Mouse (Mus musculus): ENCODE measurements around the gene Gas2. TPM values are rescaled to one million over a fixed set of nuclear protein-coding genes. Genes with fewer than 3 reads are reported as not detected.
A peak's percentile ranks its signal among the peaks of the same experiment; 100 is the strongest.

The Gas2 gene
- total RNA-seq, 1 experiment: 4.1 TPM

- Histone ChIP-seq H3K4me3 (ENCODE audit: insufficient read depth in 1 of 2, low read depth in 1 of 2, low read length in 2 of 2, poor library complexity in 1 of 2, severe bottlenecking in 1 of 2) (no peak overlapping the region), H3K36me3 (ENCODE audit: control insufficient read depth, insufficient read depth, low read length, poor library complexity, severe bottlenecking) (no peaks in the 10 kb centered on the region), H3K4me1 (ENCODE audit: control insufficient read depth in 2 of 2, insufficient read depth in 2 of 2, low read length in 2 of 2, poor library complexity in 1 of 2) (no peaks in the 10 kb centered on the region), H3K27ac (ENCODE audit: insufficient read depth, low read depth, low read length, poor library complexity, severe bottlenecking) (no peak overlapping the region), H3K9me3 (ENCODE audit: control insufficient read depth, insufficient read depth, low read depth, low read length) (no peaks in the 10 kb centered on the region), H3K9ac (ENCODE audit: insufficient read depth, low read depth, low read length, poor library complexity, severe bottlenecking) (no peak overlapping the region)
- in situ Hi-C loops (cut with MboI; ENCODE audit: low sequenced_read_pairs in 2 of 2, unreplicated experiment in 2 of 2): no loop called here
- DNase-seq (ENCODE audit: low read depth, low spot score): no peak
- TF ChIP-seq ZC3H11A (IDR thresholded peaks at IDR 0.05; ENCODE audit: borderline replicate concordance, low read depth, low read length): no peak
- TF ChIP-seq CHD2 (IDR thresholded peaks at IDR 0.05; ENCODE audit: low read depth, low read length): no peak
- TF ChIP-seq HCFC1 (IDR thresholded peaks at IDR 0.05; ENCODE audit: borderline replicate concordance, insufficient read depth, low read length): no peak
- TF ChIP-seq ZNF384 (IDR thresholded peaks at IDR 0.05; ENCODE audit: low read depth, low read length): no peak
- TF ChIP-seq MAFK (IDR thresholded peaks at IDR 0.05; ENCODE audit: insufficient read depth, low read depth, low read length): no peak
Observed at GRCm38 (mm10) chr7:51914132-51914531, 52.3 kb downstream of the Gas2 start.

DNA sequence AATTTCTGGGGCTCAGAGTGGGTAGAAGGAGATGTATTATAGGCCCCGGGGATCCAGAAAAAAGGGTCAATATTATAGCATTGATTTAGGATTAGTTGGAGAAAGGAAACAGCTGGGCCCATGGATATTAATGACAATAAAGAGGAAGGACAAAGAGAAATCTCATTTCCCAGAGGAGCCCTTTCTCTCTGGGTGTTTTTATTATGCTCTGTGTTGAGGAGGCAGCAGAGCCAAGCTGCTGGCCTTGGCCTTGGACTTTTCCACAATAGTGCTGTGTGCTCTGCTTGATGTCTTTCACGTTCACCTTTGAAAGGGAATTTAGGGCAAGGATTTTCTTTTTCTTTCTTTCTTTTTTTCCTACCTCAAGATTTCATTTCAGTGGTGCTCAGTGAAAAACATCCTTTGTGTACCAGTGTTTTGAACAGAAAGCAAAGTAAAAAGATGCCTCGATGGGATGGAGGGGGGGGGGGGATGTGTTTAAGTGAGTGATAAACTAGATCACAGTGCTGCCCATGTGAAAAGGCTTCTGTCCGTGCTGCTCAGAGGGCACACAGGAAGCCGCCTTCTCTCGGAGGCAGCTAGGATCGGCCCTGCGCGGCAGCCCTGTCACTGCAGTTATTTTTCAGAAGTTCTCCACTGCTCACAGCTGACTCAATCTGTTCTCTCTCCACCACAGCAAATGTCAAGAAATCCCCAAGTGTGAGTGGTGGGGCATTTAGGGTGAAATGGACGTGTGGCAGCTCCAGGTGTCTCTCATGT, 67.1 kb downstream of the Gas2 start:
- H3K27ac ChIP-seq (ENCODE audit: insufficient read depth, low read depth, low read length, poor library complexity, severe bottlenecking): no peak overlapping the region
- no peaks in the 10 kb centered on the region for H3K36me3 ChIP-seq (ENCODE audit: control insufficient read depth, insufficient read depth, low read length, poor library complexity, severe bottlenecking)
- H3K9ac ChIP-seq (ENCODE audit: insufficient read depth, low read depth, low read length, poor library complexity, severe bottlenecking): no peak overlapping the region
- no peaks in the 10 kb centered on the region for H3K9me3 ChIP-seq (ENCODE audit: control insufficient read depth, insufficient read depth, low read depth, low read length)
- DNase-seq (ENCODE audit: low read depth, low spot score): no peak
- TF ChIP-seq MAFK (IDR thresholded peaks at IDR 0.05; ENCODE audit: insufficient read depth, low read depth, low read length) (no peak), ZC3H11A (IDR thresholded peaks at IDR 0.05; ENCODE audit: borderline replicate concordance, low read depth, low read length) (no peak), HCFC1 (IDR thresholded peaks at IDR 0.05; ENCODE audit: borderline replicate concordance, insufficient read depth, low read length) (no peak), CHD2 (IDR thresholded peaks at IDR 0.05; ENCODE audit: low read depth, low read length) (no peak), ZNF384 (IDR thresholded peaks at IDR 0.05; ENCODE audit: low read depth, low read length) (no peak)
- in situ Hi-C loops (cut with MboI; ENCODE audit: low sequenced_read_pairs in 2 of 2, unreplicated experiment in 2 of 2): no loop called here
- no peak overlapping the region for H3K4me3 ChIP-seq (ENCODE audit: insufficient read depth in 1 of 2, low read depth in 1 of 2, low read length in 2 of 2, poor library complexity in 1 of 2, severe bottlenecking in 1 of 2)
- H3K4me1 ChIP-seq (ENCODE audit: control insufficient read depth in 2 of 2, insufficient read depth in 2 of 2, low read length in 2 of 2, poor library complexity in 1 of 2): no peaks in the 10 kb centered on the region

GRCm38 (mm10) chr7:51931217-51931616, 69.4 kb downstream of the Gas2 start:
- no peak overlapping the region for H3K4me3 ChIP-seq (ENCODE audit: insufficient read depth in 1 of 2, low read depth in 1 of 2, low read length in 2 of 2, poor library complexity in 1 of 2, severe bottlenecking in 1 of 2)
- H3K36me3 ChIP-seq (ENCODE audit: control insufficient read depth, insufficient read depth, low read length, poor library complexity, severe bottlenecking): no peaks in the 10 kb centered on the region
- H3K9ac ChIP-seq (ENCODE audit: insufficient read depth, low read depth, low read length, poor library complexity, severe bottlenecking): no peak overlapping the region
- H3K4me1 ChIP-seq (ENCODE audit: control insufficient read depth in 2 of 2, insufficient read depth in 2 of 2, low read length in 2 of 2, poor library complexity in 1 of 2): no peaks in the 10 kb centered on the region
- H3K9me3 ChIP-seq (ENCODE audit: control insufficient read depth, insufficient read depth, low read depth, low read length): no peaks in the 10 kb centered on the region
- no peak for TF ChIP-seq HCFC1 (IDR thresholded peaks at IDR 0.05; ENCODE audit: borderline replicate concordance, insufficient read depth, low read length)
- TF ChIP-seq MAFK (IDR thresholded peaks at IDR 0.05; ENCODE audit: insufficient read depth, low read depth, low read length): no peak
- no peak for TF ChIP-seq ZC3H11A (IDR thresholded peaks at IDR 0.05; ENCODE audit: borderline replicate concordance, low read depth, low read length)
- no peak for TF ChIP-seq CHD2 (IDR thresholded peaks at IDR 0.05; ENCODE audit: low read depth, low read length)
- no peak for TF ChIP-seq ZNF384 (IDR thresholded peaks at IDR 0.05; ENCODE audit: low read depth, low read length)
- no peak for DNase-seq (ENCODE audit: low read depth, low spot score)
- in situ Hi-C loops (cut with MboI; ENCODE audit: low sequenced_read_pairs in 2 of 2, unreplicated experiment in 2 of 2): no loop called here
- H3K27ac ChIP-seq (ENCODE audit: insufficient read depth, low read depth, low read length, poor library complexity, severe bottlenecking): 0 out of 2 replicates have a peak overlapping the region, but pooled peaks have one; percentile 6

- no peak overlapping the region for H3K9ac ChIP-seq (ENCODE audit: insufficient read depth, low read depth, low read length, poor library complexity, severe bottlenecking)
- no peaks in the 10 kb centered on the region for H3K4me1 ChIP-seq (ENCODE audit: control insufficient read depth in 2 of 2, insufficient read depth in 2 of 2, low read length in 2 of 2, poor library complexity in 1 of 2)
- H3K36me3 ChIP-seq (ENCODE audit: control insufficient read depth, insufficient read depth, low read length, poor library complexity, severe bottlenecking): no peaks in the 10 kb centered on the region
- H3K4me3 ChIP-seq (ENCODE audit: insufficient read depth in 1 of 2, low read depth in 1 of 2, low read length in 2 of 2, poor library complexity in 1 of 2, severe bottlenecking in 1 of 2): no peak overlapping the region
- in situ Hi-C loops (cut with MboI; ENCODE audit: low sequenced_read_pairs in 2 of 2, unreplicated experiment in 2 of 2): no loop called here
- H3K9me3 ChIP-seq (ENCODE audit: control insufficient read depth, insufficient read depth, low read depth, low read length): no peaks in the 10 kb centered on the region
- no peak for DNase-seq (ENCODE audit: low read depth, low spot score)
- TF ChIP-seq ZNF384 (IDR thresholded peaks at IDR 0.05; ENCODE audit: low read depth, low read length) (no peak), MAFK (IDR thresholded peaks at IDR 0.05; ENCODE audit: insufficient read depth, low read depth, low read length) (no peak), CHD2 (IDR thresholded peaks at IDR 0.05; ENCODE audit: low read depth, low read length) (no peak), HCFC1 (IDR thresholded peaks at IDR 0.05; ENCODE audit: borderline replicate concordance, insufficient read depth, low read length) (no peak), ZC3H11A (IDR thresholded peaks at IDR 0.05; ENCODE audit: borderline replicate concordance, low read depth, low read length) (no peak)
- H3K27ac ChIP-seq (ENCODE audit: insufficient read depth, low read depth, low read length, poor library complexity, severe bottlenecking): no peak overlapping the region
Observed at GRCm38 (mm10) chr7:51937337-51937736, 75.5 kb downstream of the Gas2 start.

Measured in ES-E14 (cell line).